Mouse (Mus musculus) midbrain, embryonic 14.5 days (tissue): ENCODE measurements around the gene Tchp. TPM values are rescaled to one million over a fixed set of nuclear protein-coding genes. Genes with fewer than 3 reads are reported as not detected.

Source experiments
- ATAC-seq: fragments of 200-750 bp; cut with Nextera tagmentation; 2 replicates; pipeline ENCODE4 v1.8.0; 2017; ENCODE audit warnings: moderate number of reproducible peaks, moderate library complexity; ENCODE audit not compliant: low FRiP score, low TSS enrichment
- DNase-seq: peaks from one replicate; pipeline ENCODE4 v3.0.0-alpha.2; 2015
- H3K27ac ChIP-seq: fragments of 300-500 bp; sonication (generic); replicated peaks from 2 replicates; pipeline ENCODE4 v1.5.1; 2014; ENCODE audit warnings: mild to moderate bottlenecking, low read depth, low read length, moderate library complexity
- H3K27me3 ChIP-seq: fragments of 300-500 bp; sonication (generic); 2 replicates; pipeline ENCODE4 v1.6.1; 2014; ENCODE audit warnings: low read length, control low read depth, mixed read lengths; ENCODE audit not compliant: control insufficient read depth, insufficient read depth
- H3K36me3 ChIP-seq: fragments of 300-500 bp; sonication (generic); 2 replicates; pipeline ENCODE4 v1.6.1; 2014; ENCODE audit warnings: low read length, control low read depth; ENCODE audit not compliant: control insufficient read depth, insufficient read depth
- H3K4me1 ChIP-seq: fragments of 300-500 bp; sonication (generic); 2 replicates; pipeline ENCODE4 v1.6.1; 2014; ENCODE audit warnings: mild to moderate bottlenecking, antibody characterized with exemption, low read length, control low read depth; ENCODE audit not compliant: control insufficient read depth, insufficient read depth
- H3K4me2 ChIP-seq: fragments of 300-500 bp; sonication (generic); 2 replicates; pipeline ENCODE4 v1.6.1; 2014; ENCODE audit warnings: mild to moderate bottlenecking, low read length, moderate library complexity
- H3K4me3 ChIP-seq: fragments of 300-500 bp; sonication (generic); replicated peaks from 2 replicates; pipeline ENCODE4 v1.5.1; 2014; ENCODE audit warnings: low read depth, low read length
- H3K9ac ChIP-seq: fragments of 300-500 bp; sonication (generic); replicated peaks from 2 replicates; pipeline ENCODE4 v1.6.1; 2014; ENCODE audit warnings: mild to moderate bottlenecking, low read length, moderate library complexity
- H3K9me3 ChIP-seq: fragments of 300-500 bp; sonication (generic); 2 replicates; pipeline ENCODE4 v1.6.1; 2016; ENCODE audit warnings: low read length, control low read depth, mixed read lengths; ENCODE audit not compliant: control insufficient read depth
- WGBS: fragments of 180-500 bp; shearing (Covaris S2); extraction: QIAGEN DNeasy Blood & Tissue Kit; methylation state at CpG from one replicate; pipeline ENCODE4 v1.1.7; 2014; 5-methylcytosine and 5-hydroxymethylcytosine counted together
- polyA plus RNA-seq: library from polyadenylated mRNA; unstranded; fragments of >200 nt; fragmentation: Nextera tagmentation; extraction: Ambion mirVana; gene quantifications from 2 replicates; pipeline ENCODE4 v1.2.1, GENCODE M21; 2014

Tchp gene
- polyA plus RNA-seq, 1 experiment from 2014 or later: 14.4 TPM

DNA sequence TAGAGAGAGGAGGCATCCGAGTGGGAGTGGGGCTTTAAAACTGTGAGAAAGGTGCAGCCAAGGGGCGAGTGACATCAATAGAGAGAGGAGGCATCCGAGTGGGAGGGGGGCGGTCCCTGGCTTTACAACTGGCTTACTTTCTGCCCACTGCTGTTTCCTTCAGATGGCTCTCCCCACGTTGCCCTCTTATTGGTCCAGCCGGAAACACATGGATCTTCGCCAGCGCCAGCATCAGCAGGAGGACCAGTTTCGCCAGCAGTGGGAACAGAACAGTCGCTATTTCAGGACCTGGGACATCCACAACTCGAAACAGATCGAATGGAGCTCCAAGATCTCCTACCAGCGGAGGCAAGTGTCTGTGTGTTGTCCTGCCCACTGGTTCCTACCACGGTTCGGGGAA is 931 bp downstream of the Tchp start:
- Histone ChIP-seq H3K27ac (no peak overlapping the region), H3K9me3 (no peaks in the 10 kb centered on the region), H3K9ac (peak overlapping the region; percentile 73), H3K4me3 (peak overlapping the region; percentile 81), H3K36me3 (peaks cover 26% of the 10 kb centered on the region), H3K4me1 (0 out of 2 replicates have a peak, but pooled peaks cover 5% of the 10 kb centered on the region), H3K27me3 (no peaks in the 10 kb centered on the region), H3K4me2 (peak overlapping the region; percentile 71)
- 58% methylated on average over 15 of the region's 15 CpGs for WGBS
- DNase-seq: no peak
- ATAC-seq: no peak

DNA sequence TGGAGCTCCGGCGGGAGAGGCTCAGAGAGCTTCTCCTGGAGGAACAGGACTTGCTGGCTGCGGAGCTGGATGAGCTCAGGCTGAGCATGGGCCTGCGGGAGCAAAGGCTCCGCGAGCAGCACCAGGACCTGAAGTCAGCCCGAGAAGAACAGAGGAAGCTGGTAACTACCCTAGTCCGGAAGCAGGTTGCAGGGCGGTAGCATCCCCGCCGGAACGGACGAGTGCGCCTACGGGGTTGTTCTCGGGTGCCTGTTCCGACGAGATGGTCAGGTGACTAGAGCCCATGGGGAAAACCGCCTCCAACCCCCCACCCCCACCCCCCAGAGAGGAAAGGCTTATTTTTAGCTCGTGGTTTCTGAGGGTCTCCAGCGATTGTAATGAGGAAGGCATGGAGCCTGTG is 1.8 kb downstream of the Tchp start:
- Histone ChIP-seq H3K9me3 (no peaks in the 10 kb centered on the region), H3K27me3 (no peaks in the 10 kb centered on the region), H3K4me1 (0 out of 2 replicates have a peak, but pooled peaks cover 5% of the 10 kb centered on the region), H3K36me3 (peaks cover 35% of the 10 kb centered on the region), H3K4me3 (no peak overlapping the region), H3K27ac (no peak overlapping the region), H3K9ac (no peak overlapping the region), H3K4me2 (no peak overlapping the region)
- WGBS: 95% methylated on average over 21 of the region's 21 CpGs
- no peak for DNase-seq
- no peak for ATAC-seq

GRCm38 (mm10) chr5:114714551-114714950 is 7.0 kb downstream of the Tchp start:
- no peaks in the 10 kb centered on the region for H3K27me3 ChIP-seq
- WGBS: 94% methylated on average over 18 of the region's 18 CpGs
- ATAC-seq: no peak
- H3K4me3 ChIP-seq: no peak overlapping the region
- H3K9me3 ChIP-seq: no peaks in the 10 kb centered on the region
- DNase-seq: no peak
- no peak overlapping the region for H3K9ac ChIP-seq
- peaks cover 86% of the 10 kb centered on the region for H3K36me3 ChIP-seq
- H3K27ac ChIP-seq: no peak overlapping the region
- no peaks in the 10 kb centered on the region for H3K4me1 ChIP-seq
- H3K4me2 ChIP-seq: no peak overlapping the region

DNA sequence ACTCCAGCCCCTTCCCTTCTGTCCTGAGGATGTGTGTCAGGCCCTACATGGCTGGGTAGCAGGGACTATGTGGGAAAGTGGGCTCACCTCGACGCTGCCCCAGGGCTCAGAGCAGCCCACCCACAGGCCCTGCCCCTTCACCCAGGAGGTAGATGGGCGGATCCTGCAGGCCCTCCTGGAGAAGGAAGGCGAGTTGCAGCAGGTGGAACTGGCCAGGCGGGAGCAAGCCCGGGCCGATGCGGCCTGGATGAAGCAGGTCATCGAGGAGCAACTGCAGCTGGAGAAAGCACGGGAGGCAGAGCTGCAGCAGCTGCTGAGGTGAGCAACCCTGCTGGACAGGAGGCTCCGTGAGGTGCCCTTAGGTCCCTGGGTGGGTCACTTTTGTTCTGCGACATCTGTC is 9.7 kb downstream of the Tchp start:
- 93% methylated on average over 12 of the region's 12 CpGs for WGBS
- Histone ChIP-seq H3K4me2 (no peak overlapping the region), H3K9ac (no peak overlapping the region), H3K4me3 (no peak overlapping the region), H3K27ac (no peak overlapping the region), H3K9me3 (no peaks in the 10 kb centered on the region), H3K27me3 (no peaks in the 10 kb centered on the region), H3K4me1 (no peaks in the 10 kb centered on the region), H3K36me3 (peaks cover 98% of the 10 kb centered on the region)
- ATAC-seq (no peak), DNase-seq (no peak)

DNA sequence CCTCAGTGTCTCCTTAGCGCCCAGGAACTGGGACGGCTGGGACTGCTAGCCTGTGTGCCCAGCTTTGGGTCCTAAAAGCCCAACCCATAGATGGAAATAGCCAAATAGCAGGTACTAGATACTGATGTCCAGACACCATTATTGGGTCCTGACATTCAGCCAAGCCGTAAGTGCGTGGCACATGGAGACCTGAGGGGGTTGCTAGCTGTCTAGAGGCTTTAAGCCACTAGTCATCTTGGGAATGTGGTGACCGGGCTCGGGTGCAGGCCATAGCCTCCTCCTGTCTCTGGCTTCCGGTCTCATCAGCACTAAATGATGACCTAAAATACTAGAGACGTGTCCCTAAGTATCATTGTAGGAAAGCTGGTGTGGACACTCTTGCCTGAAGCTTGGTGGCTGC is 10.4 kb downstream of the Tchp start:
- no peaks in the 10 kb centered on the region for H3K9me3 ChIP-seq
- H3K4me1 ChIP-seq: no peaks in the 10 kb centered on the region
- no peak for ATAC-seq
- peaks cover 92% of the 10 kb centered on the region for H3K36me3 ChIP-seq
- no peak overlapping the region for H3K4me2 ChIP-seq
- H3K27me3 ChIP-seq: no peaks in the 10 kb centered on the region
- 95% methylated on average over 8 of the region's 8 CpGs for WGBS
- H3K4me3 ChIP-seq: no peak overlapping the region
- H3K27ac ChIP-seq: no peak overlapping the region
- DNase-seq: no peak
- no peak overlapping the region for H3K9ac ChIP-seq

DNA sequence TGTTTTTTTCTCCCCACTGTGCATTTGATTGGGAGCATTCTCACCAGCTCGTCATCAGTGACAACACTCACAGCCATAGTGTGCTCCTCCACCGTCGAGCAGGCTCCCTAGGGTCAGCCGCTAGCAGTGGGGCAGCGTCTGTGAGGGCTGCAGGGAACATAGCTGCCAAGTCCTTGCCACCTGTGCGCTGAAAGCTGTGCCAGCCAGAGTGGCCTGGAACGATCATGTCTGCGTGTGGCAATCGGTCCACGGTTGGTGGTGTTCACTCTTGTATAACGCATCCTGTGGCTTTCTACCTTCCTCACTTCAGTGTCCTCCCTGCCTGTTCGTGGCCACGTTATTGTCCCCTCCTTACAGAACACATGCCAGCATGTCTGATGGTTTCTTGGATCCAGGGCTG is 10.9 kb downstream of the Tchp start:
- Histone ChIP-seq H3K9me3 (no peaks in the 10 kb centered on the region), H3K27me3 (no peaks in the 10 kb centered on the region), H3K4me3 (no peak overlapping the region), H3K36me3 (peaks cover 87% of the 10 kb centered on the region), H3K27ac (no peak overlapping the region), H3K4me1 (no peaks in the 10 kb centered on the region), H3K9ac (no peak overlapping the region), H3K4me2 (no peak overlapping the region)
- DNase-seq (no peak), ATAC-seq (no peak)
- WGBS: 91% methylated on average over 13 of the region's 13 CpGs

- Histone ChIP-seq H3K27me3 (no peaks in the 10 kb centered on the region), H3K9me3 (no peaks in the 10 kb centered on the region), H3K9ac (no peak overlapping the region), H3K4me2 (no peak overlapping the region), H3K27ac (no peak overlapping the region), H3K4me1 (no peaks in the 10 kb centered on the region), H3K36me3 (peaks cover 85% of the 10 kb centered on the region), H3K4me3 (no peak overlapping the region)
- no peak for ATAC-seq
- DNase-seq: no peak
- 93% methylated on average over 20 of the region's 20 CpGs for WGBS
Observed at GRCm38 (mm10) chr5:114719003-114719927, 11.7 kb downstream of the Tchp start.

DNA sequence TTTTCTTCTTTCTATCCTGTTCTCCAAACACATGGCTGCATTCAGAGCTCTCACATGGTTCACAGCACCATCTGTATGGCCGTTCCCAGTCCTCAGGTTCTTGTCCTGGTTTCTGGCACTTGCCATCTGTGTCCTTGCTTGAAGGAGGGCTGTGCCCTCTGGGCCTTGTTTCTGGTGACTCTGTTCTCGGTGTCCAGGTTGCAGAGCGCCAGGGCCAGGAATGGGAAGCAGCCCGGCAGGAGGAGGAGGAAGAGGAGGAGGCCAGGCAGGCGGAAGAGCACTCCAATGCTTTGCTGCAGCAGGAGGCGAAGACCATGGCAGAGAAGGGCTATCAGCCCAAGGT is 12.3 kb downstream of the Tchp start:
- Histone ChIP-seq H3K9me3 (no peaks in the 10 kb centered on the region), H3K27me3 (no peaks in the 10 kb centered on the region), H3K4me3 (no peak overlapping the region), H3K4me2 (no peak overlapping the region), H3K4me1 (no peaks in the 10 kb centered on the region), H3K27ac (no peak overlapping the region), H3K9ac (no peak overlapping the region), H3K36me3 (peaks cover 81% of the 10 kb centered on the region)
- DNase-seq (no peak), ATAC-seq (no peak)
- 96% methylated on average over 6 of the region's 6 CpGs for WGBS

- H3K9ac ChIP-seq: no peak overlapping the region
- no peak overlapping the region for H3K27ac ChIP-seq
- 91% methylated on average over 11 of the region's 11 CpGs for WGBS
- DNase-seq: no peak
- H3K4me3 ChIP-seq: no peak overlapping the region
- H3K4me1 ChIP-seq: no peaks in the 10 kb centered on the region
- no peaks in the 10 kb centered on the region for H3K27me3 ChIP-seq
- H3K9me3 ChIP-seq: no peaks in the 10 kb centered on the region
- peaks cover 73% of the 10 kb centered on the region for H3K36me3 ChIP-seq
- H3K4me2 ChIP-seq: no peak overlapping the region
- ATAC-seq: no peak
Observed at GRCm38 (mm10) chr5:114720784-114721183, 13.2 kb downstream of the Tchp start.
